9 mouse cellular contexts compared by ENCODE assay signal in genomic region chr2:28205467-28205805, GRCm38 (mm10). TPM values are rescaled to one million over a fixed set of nuclear protein-coding genes. Genes with fewer than 3 reads are reported as not detected.
DNase-seq lines count a peak whose midpoint lies in the region; ATAC-seq and TF ChIP-seq lines count a peak whose summit lies in the region.
"Had no signal": no experiment of that assay in that cellular context is flagged by ENCODE, and none has a peak within 500 bp of the region (broad histone marks: within the 10 kb centered on the region; RNA-seq: fewer than 3 reads in every experiment).

No protein-coding gene starts in this region.

- no peaks in the 10 kb centered on the region for H3K79me2 ChIP-seq in liver, adult 2 months (ENCODE audit: control insufficient read depth, insufficient read depth, low read length)

- under 1% methylated on average over 28 of the region's 49 CpGs for WGBS in embryonic facial prominence, embryonic 13.5 days
- WGBS in kidney, embryonic 14.5 days: under 1% methylated on average over 48 of the region's 49 CpGs
- under 1% methylated on average over 48 of the region's 49 CpGs for WGBS in liver, adult 2 months
- WGBS in stomach, embryonic 15.5 days: under 1% methylated on average over 40 of the region's 49 CpGs

- TF ChIP-seq POLR2A in liver, adult 2 months (IDR thresholded peaks at IDR 0.05; ENCODE audit: extremely low read depth, insufficient read depth, low read length): no peak

- peak overlapping the region; percentile 82 for H3K9ac ChIP-seq in embryonic facial prominence, embryonic 13.5 days
- H3K9ac ChIP-seq in kidney, embryonic 14.5 days (ENCODE audit: low read depth, low read length): peak overlapping the region; percentile 74
- H3K9ac ChIP-seq in liver, adult 2 months (ENCODE audit: low read depth, low read length): peak overlapping the region; percentile 86
- H3K9ac ChIP-seq in stomach, embryonic 15.5 days: peak overlapping the region; percentile 52

- H3K36me3 ChIP-seq in embryonic facial prominence, embryonic 13.5 days: no peaks in the 10 kb centered on the region
- no peaks in the 10 kb centered on the region; the same call in 1 of the 2 replicates for H3K36me3 ChIP-seq in kidney, embryonic 14.5 days (ENCODE audit: control insufficient read depth, insufficient read depth, low read length)
- no peaks in the 10 kb centered on the region for H3K36me3 ChIP-seq in liver, adult 2 months (ENCODE audit: control insufficient read depth, insufficient read depth, low read length)
- no peaks in the 10 kb centered on the region for H3K36me3 ChIP-seq in stomach, embryonic 15.5 days
- H3K36me3 ChIP-seq: G1E had no signal

- ATAC-seq in embryonic facial prominence, embryonic 13.5 days (ENCODE audit: insufficient number of reproducible peaks, insufficient read depth, low FRiP score, low TSS enrichment, low read depth): peak; percentile 71
- ATAC-seq in kidney, embryonic 14.5 days (ENCODE audit: low FRiP score, low TSS enrichment): peak; percentile 75
- peak; percentile 72 for ATAC-seq in stomach, embryonic 15.5 days (ENCODE audit: insufficient read depth, low FRiP score, low read depth)

- peaks cover 22% of the 10 kb centered on the region for H3K4me1 ChIP-seq in embryonic facial prominence, embryonic 13.5 days
- peaks cover 17% of the 10 kb centered on the region for H3K4me1 ChIP-seq in kidney, embryonic 14.5 days (ENCODE audit: control insufficient read depth, insufficient read depth, low read length)
- no peaks in the 10 kb centered on the region for H3K4me1 ChIP-seq in liver, adult 2 months (ENCODE audit: control insufficient read depth, insufficient read depth, low read length)
- peaks cover 19% of the 10 kb centered on the region for H3K4me1 ChIP-seq in stomach, embryonic 15.5 days

- H3K4me2 ChIP-seq in embryonic facial prominence, embryonic 13.5 days: peak overlapping the region; percentile 99
- peak overlapping the region; percentile 98 for H3K4me2 ChIP-seq in kidney, embryonic 14.5 days (replicated peaks; ENCODE audit: low read depth, low read length)
- H3K4me2 ChIP-seq in stomach, embryonic 15.5 days: peak overlapping the region; percentile 99

- H3K27me3 ChIP-seq in embryonic facial prominence, embryonic 13.5 days: peaks cover 18% of the 10 kb centered on the region
- no peaks in the 10 kb centered on the region; the same call in 1 of the 2 replicates for H3K27me3 ChIP-seq in kidney, embryonic 14.5 days (ENCODE audit: control insufficient read depth, insufficient read depth, low read length)
- peaks cover 14% of the 10 kb centered on the region for H3K27me3 ChIP-seq in liver, adult 2 months (ENCODE audit: control insufficient read depth, insufficient read depth, low read length)
- peaks cover 11% of the 10 kb centered on the region; the same call in 1 of the 2 replicates for H3K27me3 ChIP-seq in stomach, embryonic 15.5 days (replicated peaks)

- DNase-seq in spleen, adult 18-20 months: peak; percentile 40 to 70
- DNase-seq in spleen, adult 12 weeks (ENCODE audit: low spot score): no peak
- peak; percentile 76 to 81 for DNase-seq in heart, adult 9 months (ENCODE audit: low spot score in 2 of 2)
- DNase-seq in liver, adult 2 months (ENCODE audit: extremely low read depth, low read depth, low spot score): no peak
- DNase-seq in naive thymus-derived CD4-positive, alpha-beta T cell, adult 2 months (ENCODE audit: low read depth): peak; percentile 5

- no peak overlapping the region for H3K27ac ChIP-seq in embryonic facial prominence, embryonic 13.5 days
- no peak overlapping the region for H3K27ac ChIP-seq in kidney, embryonic 14.5 days (ENCODE audit: low read depth, low read length)
- H3K27ac ChIP-seq in liver, adult 2 months (replicated peaks; ENCODE audit: insufficient read depth, low read depth, low read length): no peak overlapping the region
- no peak overlapping the region for H3K27ac ChIP-seq in stomach, embryonic 15.5 days

- TF ChIP-seq CTCF in liver, adult 2 months (IDR thresholded peaks at IDR 0.05; ENCODE audit: low read depth, low read length): peak; percentile 82

- H3K4me3 ChIP-seq in embryonic facial prominence, embryonic 13.5 days: peak overlapping the region; percentile 64
- peak overlapping the region; percentile 60 for H3K4me3 ChIP-seq in kidney, embryonic 14.5 days (ENCODE audit: low read length)
- peak overlapping the region; percentile 58 for H3K4me3 ChIP-seq in liver, adult 2 months (ENCODE audit: insufficient read depth, low read depth, low read length)
- peak overlapping the region; percentile 55 for H3K4me3 ChIP-seq in stomach, embryonic 15.5 days (replicated peaks)

- no peaks in the 10 kb centered on the region for H3K9me3 ChIP-seq in embryonic facial prominence, embryonic 13.5 days
- no peaks in the 10 kb centered on the region for H3K9me3 ChIP-seq in kidney, embryonic 14.5 days (ENCODE audit: control insufficient read depth, low read length)
- H3K9me3 ChIP-seq in stomach, embryonic 15.5 days: no peaks in the 10 kb centered on the region

RNA-seq across cellular contexts. Expression of gene Olfm1, which starts 12.6 kb away (rescaled TPM):
- polyA plus RNA-seq in embryonic facial prominence, embryonic 13.5 days (2015; fragmentation: Nextera tagmentation; extraction: Ambion mirVana): 17.0 and 23.9 TPM in 2 replicates
- polyA plus RNA-seq in kidney, embryonic 14.5 days (2014; fragmentation: Nextera tagmentation; extraction: Ambion mirVana): 15.5 and 16.2 TPM in 2 replicates
- total RNA-seq in liver, adult 2 months (2014; rRNA removed): 1.5 and 1.7 TPM in 2 replicates
- polyA plus RNA-seq in liver, adult 2 months (2012; rRNA removed): 2.6 and 3.4 TPM in 2 replicates
- polyA plus RNA-seq in stomach, embryonic 15.5 days (2015; fragmentation: Nextera tagmentation; extraction: Ambion mirVana): 21.6 and 22.2 TPM in 2 replicates

Comparison
In these comparisons a context has a peak if more than half of its experiments do, and no peak if none do; other contexts are left out.
1. DNase-seq: peak in spleen, adult 18-20 months (2 of 2), heart, adult 9 months (2 of 2) and naive thymus-derived CD4-positive, alpha-beta T cell, adult 2 months (single experiment); none in spleen, adult 12 weeks (single experiment) and liver, adult 2 months (single experiment).
2. Peak in every context shown above with its lines, with median percentiles within 50 percentile points of each other: ATAC-seq, H3K4me2 ChIP-seq, H3K4me3 ChIP-seq and H3K9ac ChIP-seq.